10 mouse cellular contexts compared by ENCODE assay signal in the genomic region with DNA sequence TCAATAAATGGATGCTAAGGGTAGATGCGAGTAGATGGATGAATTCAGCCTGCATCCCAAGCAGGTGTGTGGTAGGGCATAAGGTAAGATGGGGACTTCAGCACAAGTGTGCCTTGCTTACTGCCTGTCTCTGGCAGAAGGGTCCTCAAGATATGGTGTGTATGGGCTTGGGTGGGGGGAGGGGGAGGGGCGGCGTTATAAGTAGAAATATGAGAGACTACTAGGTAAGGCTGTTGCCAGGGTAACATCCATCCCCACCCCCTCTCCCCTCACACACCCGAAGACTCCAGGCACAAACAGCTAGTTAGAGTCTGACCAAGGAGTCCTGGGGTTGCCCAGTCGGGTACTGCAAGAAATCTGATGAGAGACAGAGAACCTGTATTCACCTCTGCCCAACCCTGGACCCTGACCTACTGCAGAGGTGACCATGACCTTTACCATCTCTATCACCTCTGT.
A peak's percentile ranks its signal among the peaks of the same experiment; 100 is the strongest.
DNase-seq lines count a peak whose midpoint lies in the region; ATAC-seq and TF ChIP-seq lines count a peak whose summit lies in the region.
"Had no signal": no experiment of that assay in that cellular context is flagged by ENCODE, and none has a peak within 500 bp of the region (broad histone marks: within the 10 kb centered on the region; RNA-seq: fewer than 3 reads in every experiment).

No protein-coding gene starts in this region.

- no peak for TF ChIP-seq CTCF in kidney, postnatal 0 days (IDR thresholded peaks at IDR 0.05; ENCODE audit: low read depth)
- TF ChIP-seq CTCF in intestine, postnatal 0 days (IDR thresholded peaks at IDR 0.05; ENCODE audit: low read depth) = no peak

- ATAC-seq in kidney, postnatal 0 days (replicated peaks; ENCODE audit: low FRiP score, low read depth) = peak; percentile 52
- peak; percentile 18; the same call in 1 of the 2 replicates for ATAC-seq in forebrain, embryonic 11.5 days (replicated peaks; ENCODE audit: low FRiP score)
- no peak for ATAC-seq in intestine, postnatal 0 days
- peak; percentile 47; the same call in 1 of the 2 replicates for ATAC-seq in neural tube, embryonic 15.5 days (ENCODE audit: low FRiP score)

- H3K4me3 ChIP-seq in kidney, postnatal 0 days (replicated peaks; ENCODE audit: low read depth, low read length) = peak overlapping the region; percentile 15; the same call in 1 of the 2 replicates
- H3K4me3 ChIP-seq in forebrain, embryonic 11.5 days (ENCODE audit: low read depth, low read length) = peak overlapping the region; percentile 36
- H3K4me3 ChIP-seq in intestine, postnatal 0 days (ENCODE audit: low read depth, low read length) = no peak overlapping the region
- H3K4me3 ChIP-seq in neural tube, embryonic 15.5 days (replicated peaks) = peak overlapping the region; percentile 46

- H3K27me3 ChIP-seq in kidney, postnatal 0 days (ENCODE audit: insufficient read depth, low read length) = no peaks in the 10 kb centered on the region
- H3K27me3 ChIP-seq in forebrain, embryonic 11.5 days (ENCODE audit: control insufficient read depth, insufficient read depth, low read length) = no peaks in the 10 kb centered on the region
- H3K27me3 ChIP-seq in intestine, postnatal 0 days (replicated peaks; ENCODE audit: control insufficient read depth, insufficient read depth, low read length) = 0 out of 2 replicates have a peak, but pooled peaks cover 10% of the 10 kb centered on the region
- no peaks in the 10 kb centered on the region; the same call in 1 of the 2 replicates for H3K27me3 ChIP-seq in neural tube, embryonic 15.5 days (replicated peaks)

- no peaks in the 10 kb centered on the region for H3K9me3 ChIP-seq in kidney, postnatal 0 days (replicated peaks; ENCODE audit: low read length)
- no peaks in the 10 kb centered on the region for H3K9me3 ChIP-seq in forebrain, embryonic 11.5 days (ENCODE audit: control insufficient read depth, low read length)
- no peaks in the 10 kb centered on the region for H3K9me3 ChIP-seq in intestine, postnatal 0 days (ENCODE audit: control insufficient read depth)
- no peaks in the 10 kb centered on the region for H3K9me3 ChIP-seq in neural tube, embryonic 15.5 days (replicated peaks)
- H3K9me3 ChIP-seq: G1E had no signal

- WGBS in kidney, postnatal 0 days = 37% methylated on average over 5 of the region's 5 CpGs
- WGBS in forebrain, embryonic 11.5 days = 40% methylated on average over 5 of the region's 5 CpGs
- 34% methylated on average over 5 of the region's 5 CpGs for WGBS in intestine, postnatal 0 days
- 32% methylated on average over 5 of the region's 5 CpGs for whole genome bisulfite sequencing in neural tube, embryonic 15.5 days

- H3K27ac ChIP-seq in kidney, postnatal 0 days = no peak overlapping the region
- H3K27ac ChIP-seq in forebrain, embryonic 11.5 days (ENCODE audit: low read depth, low read length) = no peak overlapping the region
- H3K27ac ChIP-seq in intestine, postnatal 0 days (ENCODE audit: low read depth, low read length) = no peak overlapping the region
- no peak overlapping the region for H3K27ac ChIP-seq in neural tube, embryonic 15.5 days (replicated peaks)
- H3K27ac ChIP-seq: macrophage had no signal

- H3K9ac ChIP-seq in kidney, postnatal 0 days (ENCODE audit: low read depth, low read length) = peak overlapping the region; percentile 31; the same call in 1 of the 2 replicates
- peak overlapping the region; percentile 66; the same call in 1 of the 2 replicates for H3K9ac ChIP-seq in forebrain, embryonic 11.5 days (ENCODE audit: low read length)
- H3K9ac ChIP-seq in intestine, postnatal 0 days (ENCODE audit: low read depth, low read length) = no peak overlapping the region
- no peak overlapping the region for H3K9ac ChIP-seq in neural tube, embryonic 15.5 days (replicated peaks)

- no peaks in the 10 kb centered on the region for H3K4me1 ChIP-seq in kidney, postnatal 0 days (replicated peaks; ENCODE audit: insufficient read depth, low read length)
- H3K4me1 ChIP-seq in forebrain, embryonic 11.5 days (replicated peaks; ENCODE audit: control insufficient read depth, insufficient read depth, low read length) = peaks cover 7% of the 10 kb centered on the region
- H3K4me1 ChIP-seq in intestine, postnatal 0 days (replicated peaks; ENCODE audit: control insufficient read depth, insufficient read depth, low read length) = no peaks in the 10 kb centered on the region
- peaks cover 10% of the 10 kb centered on the region for H3K4me1 ChIP-seq in neural tube, embryonic 15.5 days

- H3K4me2 ChIP-seq in kidney, postnatal 0 days (ENCODE audit: low read length) = peak overlapping the region; percentile 52
- peak overlapping the region; percentile 74 for H3K4me2 ChIP-seq in forebrain, embryonic 11.5 days (ENCODE audit: low read depth, low read length, severe bottlenecking)
- H3K4me2 ChIP-seq in intestine, postnatal 0 days (replicated peaks; ENCODE audit: low read depth) = peak overlapping the region; percentile 57; the same call in 1 of the 2 replicates
- H3K4me2 ChIP-seq in neural tube, embryonic 15.5 days = peak overlapping the region; percentile 92

- no peak for DNase-seq in kidney, postnatal 0 days (ENCODE audit: low spot score)
- no peak for DNase-seq in kidney, adult 11 months
- no peak for DNase-seq in forebrain, embryonic 11.5 days (ENCODE audit: low spot score)
- no peak for DNase-seq in retina, postnatal 1 day
- no peak for DNase-seq in left cerebral cortex, adult 11 months (ENCODE audit: low spot score)
- no peak for DNase-seq in natural killer cell, adult 2 months (ENCODE audit: low spot score in 2 of 2)

- no peaks in the 10 kb centered on the region for H3K36me3 ChIP-seq in kidney, postnatal 0 days (ENCODE audit: insufficient read depth, low read length)
- no peaks in the 10 kb centered on the region for H3K36me3 ChIP-seq in forebrain, embryonic 11.5 days (ENCODE audit: control insufficient read depth, insufficient read depth, low read length)
- no peaks in the 10 kb centered on the region for H3K36me3 ChIP-seq in intestine, postnatal 0 days (ENCODE audit: control insufficient read depth, insufficient read depth)
- H3K36me3 ChIP-seq in neural tube, embryonic 15.5 days = no peaks in the 10 kb centered on the region
- H3K36me3 ChIP-seq: G1E had no signal

Comparison
In these comparisons a context has a peak if more than half of its experiments do, and no peak if none do; other contexts are left out.
1. H3K9ac ChIP-seq: peak in kidney, postnatal 0 days (single experiment) and forebrain, embryonic 11.5 days (single experiment); none in intestine, postnatal 0 days (single experiment) and neural tube, embryonic 15.5 days (single experiment).
2. Peak in every context shown above with its lines, with median percentiles within 50 percentile points of each other: H3K4me2 ChIP-seq.